Mouse (Mus musculus) left cerebral cortex, postnatal 36 days (tissue): ENCODE measurements around the gene Lypd5. TPM values are rescaled to one million over a fixed set of nuclear protein-coding genes. Genes with fewer than 3 reads are reported as not detected.
"Not testable (repeated sequence)": the region's sequence is repeated elsewhere in the genome, so short reads cannot be mapped to it uniquely, and the experiment has no call there.

ENCODE experiments used
- DNase-seq, 2 experiments: peaks; one replicate each; pipeline ENCODE4 v3.0.0; 2021 to 2022; ENCODE audit warnings: low spot score in 2 of 2, mixed read lengths in 1 of 2
- intact Hi-C: fragments of 180-260 bp; cut with DNase I; formaldehyde crosslinking; loops from one replicate; pipeline ENCODE4 v1.15.1; 2025
- total RNA-seq, 2 experiments: library from RNA; stranded (reverse); gene quantifications; 2 replicates each; pipeline ENCODE4 v1.2.3; 2021

The Lypd5 gene
- total RNA-seq, 2 experiments from 2014 or later = not detected

DNA sequence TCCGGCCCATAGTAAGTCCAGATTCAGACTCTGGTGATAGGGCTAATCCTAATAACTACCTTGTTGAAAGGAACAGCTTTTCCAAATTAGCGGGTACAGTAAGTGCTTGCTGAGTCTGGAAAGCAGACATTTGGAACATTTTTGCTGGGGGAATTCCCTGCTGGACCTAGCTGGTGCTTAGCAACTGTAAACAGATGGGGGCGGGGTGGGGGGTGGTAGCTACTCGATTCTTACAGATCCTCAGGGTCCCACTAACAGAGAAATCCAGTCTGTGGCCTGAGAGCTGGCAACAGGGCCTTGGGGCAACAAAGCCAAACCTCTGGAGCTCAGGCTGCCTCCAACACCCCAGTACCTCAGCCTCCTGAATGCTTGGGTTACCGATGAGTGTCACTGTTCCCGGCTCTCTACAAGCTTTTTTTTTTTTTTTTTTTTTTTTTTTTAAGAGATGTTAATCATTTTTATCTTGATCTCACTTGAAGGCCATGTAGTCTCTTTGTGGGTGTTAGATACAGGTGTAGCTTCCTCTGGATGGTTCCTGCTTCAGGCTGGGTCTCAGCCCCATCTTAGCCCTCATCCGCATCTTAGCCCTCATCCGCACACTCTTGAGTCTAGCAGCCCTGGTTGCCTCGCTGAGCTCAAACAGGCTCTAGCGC, 29.2 kb downstream of the Lypd5 start:
- no peak for DNase-seq
- intact Hi-C loops = no loop called here

DNA sequence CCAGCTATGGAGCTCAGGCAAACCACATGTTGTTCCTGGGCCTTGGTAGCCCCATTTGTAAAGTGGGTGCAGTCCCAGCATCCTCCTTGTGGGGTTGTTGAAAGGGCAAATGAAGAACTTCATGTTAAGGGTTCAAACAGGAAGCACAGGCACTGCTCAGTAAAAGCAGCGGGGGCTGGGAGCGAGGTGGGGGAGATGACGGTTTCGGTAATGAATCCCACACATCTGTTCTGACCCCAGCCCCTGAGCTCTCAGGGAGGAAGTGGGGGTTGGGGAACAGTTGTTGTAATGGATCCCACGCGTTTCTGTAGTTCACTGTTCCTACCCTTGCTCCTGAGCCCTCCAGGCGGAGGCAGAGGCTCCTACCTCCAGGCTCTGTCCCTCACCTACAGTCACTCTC, 30.9 kb downstream of the Lypd5 start:
- intact Hi-C loops = no loop called here
- no peak for DNase-seq

GRCm38 (mm10) chr7:24380370-24380769, 31.4 kb downstream of the Lypd5 start:
- intact Hi-C loops = no loop called here
- no peak for DNase-seq

- DNase-seq = no peak
- intact Hi-C loops = no loop called here
Observed at GRCm38 (mm10) chr7:24382730-24383372, 33.9 kb downstream of the Lypd5 start.

GRCm38 (mm10) chr7:24384070-24384469, 35.1 kb downstream of the Lypd5 start:
- intact Hi-C loops = loop anchor here (2.0 kb wide), 1 partner anchor 47 kb away; no protein-coding TSS in a partner anchor

DNA sequence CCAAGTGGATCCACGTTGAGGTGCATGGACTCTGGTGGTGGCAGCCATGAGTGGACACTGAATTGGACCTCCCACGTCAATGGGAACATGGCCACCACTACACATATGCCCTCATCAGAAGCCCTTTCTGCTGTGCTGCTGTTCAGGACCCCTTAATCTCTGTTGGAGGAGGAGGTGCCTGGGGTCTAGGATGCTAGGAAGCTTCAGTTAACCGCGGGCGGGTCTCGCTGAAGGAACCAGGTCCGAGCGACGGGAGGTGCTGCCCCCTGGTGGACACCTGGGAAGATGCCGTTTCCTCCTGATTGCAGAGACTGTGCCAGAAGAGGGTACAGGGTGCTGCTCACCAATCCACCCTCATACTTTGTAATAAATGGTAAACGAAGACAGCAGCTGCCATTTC, 35.8 kb downstream of the Lypd5 start:
- intact Hi-C loops = loop anchor here (1.0 to 2.0 kb wide), 2 partner anchors 21 to 48 kb away; no protein-coding TSS in a partner anchor
- DNase-seq = peak; percentile 53 to 59

More at GRCm38 (mm10) chr7:24384070-24384469, 35.1 kb downstream of the Lypd5 start:
- DNase-seq = no peak

DNA sequence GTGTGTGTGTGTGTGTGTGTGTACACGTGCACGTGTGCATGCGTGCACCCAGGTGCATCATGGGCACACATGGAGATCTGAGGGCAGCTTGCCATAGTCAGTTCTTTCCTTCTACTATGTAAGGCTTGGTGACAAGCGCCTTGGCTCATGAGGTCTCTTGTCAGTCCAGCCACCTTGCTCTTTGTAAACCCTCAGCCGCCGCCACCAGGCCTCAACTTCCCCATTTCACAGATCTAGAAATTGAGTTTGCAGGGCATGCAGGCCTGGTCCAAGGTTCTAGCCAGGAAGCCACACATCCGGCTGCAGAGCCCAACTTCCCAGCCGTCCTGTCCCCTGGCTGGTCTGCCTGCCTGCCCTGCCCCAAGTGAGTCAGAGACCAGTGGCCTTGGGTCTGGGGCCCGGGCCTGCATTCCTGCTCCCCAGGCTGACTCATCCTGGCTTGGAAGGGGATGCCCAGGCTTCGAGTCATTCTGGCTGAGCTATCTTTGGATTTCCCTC, 38.1 kb downstream of the Lypd5 start:
- DNase-seq = no peak
- intact Hi-C loops = no loop called here

DNA sequence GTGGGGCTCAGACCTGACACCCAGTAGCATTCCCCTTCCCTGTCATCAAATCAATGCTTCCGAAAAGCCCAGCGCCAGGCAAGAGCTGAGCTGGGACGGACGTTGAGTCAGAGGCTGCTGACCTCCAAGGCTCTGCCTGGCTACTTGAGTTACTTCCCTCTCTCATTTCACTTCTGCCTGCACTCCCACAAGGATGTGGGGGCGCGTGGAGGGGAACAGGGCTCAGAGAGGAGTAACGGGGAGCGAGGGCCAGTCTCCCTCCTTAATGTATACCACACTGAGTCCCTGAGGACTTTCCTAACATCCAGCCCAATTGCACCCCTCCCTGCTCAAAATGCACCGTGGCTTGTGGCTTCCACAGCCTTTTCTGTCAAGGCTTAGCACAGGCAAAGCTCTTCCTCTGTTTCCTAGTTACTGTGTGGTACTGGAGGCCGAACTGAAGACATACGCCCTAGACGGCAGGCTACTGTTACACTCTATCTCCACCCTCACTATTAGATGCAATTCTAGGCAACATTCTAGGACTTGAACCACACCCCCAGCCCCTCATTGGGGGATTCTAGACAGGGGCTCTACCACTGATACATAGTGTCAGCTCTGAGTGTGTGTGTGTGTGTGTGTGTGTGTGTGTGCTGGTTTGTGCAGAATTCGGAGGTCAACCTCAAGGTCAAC, 40.7 kb downstream of the Lypd5 start:
- no peak for DNase-seq
- intact Hi-C loops = no loop called here

DNA sequence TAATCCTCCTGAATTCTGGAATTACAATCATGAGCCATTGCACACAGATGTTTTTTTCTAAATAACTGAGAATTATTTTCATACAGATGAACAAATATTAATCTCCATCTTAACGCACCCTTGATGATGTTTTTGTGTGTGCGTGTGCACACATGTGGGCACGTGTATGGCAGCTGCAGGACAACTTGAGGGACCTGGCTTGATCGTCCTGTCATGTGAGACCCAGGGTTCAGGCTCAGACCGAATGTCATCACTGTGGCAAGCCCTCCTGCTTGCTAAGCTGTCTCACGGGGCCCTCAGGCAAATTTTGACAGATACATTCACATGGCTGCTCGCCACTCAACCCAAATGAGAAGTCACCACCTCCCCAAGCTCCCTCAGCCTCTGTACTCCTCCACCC, 41.5 kb downstream of the Lypd5 start:
- intact Hi-C loops = no loop called here
- DNase-seq = no peak

- intact Hi-C loops = no loop called here
- no peak for DNase-seq
Observed at GRCm38 (mm10) chr7:24391077-24391476, 42.1 kb downstream of the Lypd5 start.

DNA sequence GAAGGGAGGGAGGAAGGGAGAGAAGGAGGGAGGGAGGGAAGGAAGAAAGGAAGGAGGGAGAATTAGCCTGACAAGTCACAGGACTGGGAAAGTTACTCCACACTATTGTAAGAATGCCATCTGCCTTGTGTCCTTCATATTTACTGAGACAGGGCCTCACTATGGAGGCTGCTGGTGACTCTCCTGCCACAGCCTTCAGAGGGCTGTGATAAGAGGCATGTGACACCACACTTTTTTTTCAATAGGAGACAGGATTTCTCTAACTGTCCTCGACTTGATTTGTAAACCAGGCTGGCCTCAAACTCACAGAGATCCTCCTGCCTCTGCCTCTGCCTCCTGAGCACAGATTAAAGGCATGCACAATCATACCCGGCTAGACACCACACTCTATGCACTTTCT, 42.7 kb downstream of the Lypd5 start:
- no peak for DNase-seq
- intact Hi-C loops = no loop called here

DNA sequence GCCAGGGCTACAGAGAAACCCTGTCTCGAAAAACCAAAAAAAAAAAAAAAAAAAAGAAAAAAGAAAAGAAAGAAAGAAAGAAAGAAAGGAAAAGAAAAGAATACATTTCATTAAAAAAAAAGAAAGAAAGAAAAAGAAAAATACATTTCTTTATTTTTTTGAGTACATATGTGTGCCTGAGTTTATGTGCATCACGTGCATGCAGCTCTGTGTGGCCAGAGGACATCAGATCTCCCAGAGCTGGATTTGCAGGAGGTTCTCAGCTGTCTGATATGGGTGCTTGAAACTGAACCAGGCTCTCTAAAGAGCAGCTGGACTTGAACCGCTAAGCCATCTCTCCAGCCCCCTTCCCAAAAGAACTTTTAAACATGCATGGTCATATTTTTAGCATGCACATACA, 45.1 kb downstream of the Lypd5 start:
- intact Hi-C loops = no loop called here
- DNase-seq = no peak

GRCm38 (mm10) chr7:24394475-24395161, 45.6 kb downstream of the Lypd5 start:
- DNase-seq = no peak
- intact Hi-C loops = no loop called here

GRCm38 (mm10) chr7:24396832-24397231, 47.8 kb downstream of the Lypd5 start:
- intact Hi-C loops = no loop called here
- no peak for DNase-seq

DNA sequence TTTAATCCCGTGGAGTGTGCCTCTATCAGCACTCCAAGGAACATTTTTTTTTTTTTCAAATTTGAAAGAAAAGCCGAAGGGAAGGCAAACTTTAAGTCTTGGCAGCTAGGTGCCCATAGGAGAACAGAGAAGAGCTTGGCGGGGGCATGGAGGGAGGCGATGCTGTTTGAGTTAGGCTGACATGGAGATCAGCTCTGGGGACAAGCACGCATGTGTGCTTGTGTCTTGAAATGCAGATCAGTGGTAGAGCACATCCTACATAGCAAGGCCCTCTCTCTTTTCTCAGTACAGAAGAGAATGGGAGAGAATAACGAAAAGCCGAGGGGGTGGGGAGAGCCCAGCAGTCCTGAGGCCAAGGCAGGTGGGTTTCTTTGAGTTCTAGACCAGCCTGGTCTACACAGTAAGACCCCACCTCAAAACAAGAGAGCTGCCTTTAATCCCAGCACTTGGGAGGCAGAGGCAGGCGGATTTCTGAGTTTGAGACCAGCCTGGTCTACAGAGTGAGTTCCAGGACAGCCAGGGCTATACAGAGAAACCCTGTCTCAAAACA, 49.4 kb downstream of the Lypd5 start:
- intact Hi-C loops = no loop called here
- DNase-seq = no peak

DNA sequence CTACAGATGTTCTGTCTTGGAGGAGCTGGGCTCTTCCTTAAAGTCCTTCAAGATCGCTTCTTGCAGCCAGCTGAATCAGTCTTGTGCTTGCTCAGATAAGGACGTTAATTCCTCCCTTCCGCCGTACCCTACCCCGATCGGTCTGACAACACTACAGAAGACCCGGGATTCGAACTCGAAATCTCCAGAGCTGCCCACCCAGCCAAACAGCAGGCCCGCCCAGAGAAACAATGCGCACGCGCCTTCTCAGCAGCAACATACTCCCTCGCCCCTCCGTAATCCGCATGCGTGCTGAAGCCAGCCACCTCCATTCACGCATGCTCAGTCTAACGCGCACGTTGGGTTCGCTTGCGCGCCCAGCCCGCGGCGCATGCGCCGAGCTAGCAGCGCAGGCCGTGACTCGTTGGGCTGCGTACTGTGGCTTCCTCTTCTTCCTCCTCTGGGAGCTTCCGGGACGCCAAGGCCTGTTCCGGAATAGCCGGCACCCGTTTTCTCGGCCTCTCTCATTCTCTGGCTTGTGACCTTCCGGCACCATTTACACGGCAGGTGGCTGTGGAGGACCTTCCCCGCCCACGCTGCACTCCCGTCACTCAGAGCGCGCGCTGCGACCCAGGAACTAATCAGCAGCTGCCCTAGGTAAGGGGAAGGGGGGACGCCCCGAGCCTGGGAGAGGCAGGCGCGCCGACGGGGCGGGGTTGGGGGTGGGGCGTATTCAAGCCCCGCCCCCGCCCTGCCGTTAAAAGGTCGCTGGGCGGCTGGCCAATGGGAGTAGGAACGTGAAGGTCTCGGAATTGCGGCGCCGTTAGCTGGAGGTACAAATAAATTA, 50.5 kb downstream of the Lypd5 start, which contains the start of gene Smg9:
Gene Smg9 (plus strand): TSS at position 364 of the 826 bp plus-strand sequence.
- peak; percentile 96 to 97 for DNase-seq
- intact Hi-C loops = no loop called here

GRCm38 (mm10) chr7:24400082-24400452, 51.1 kb downstream of the Lypd5 start:
- intact Hi-C loops = no loop called here
- no peak for DNase-seq

DNA sequence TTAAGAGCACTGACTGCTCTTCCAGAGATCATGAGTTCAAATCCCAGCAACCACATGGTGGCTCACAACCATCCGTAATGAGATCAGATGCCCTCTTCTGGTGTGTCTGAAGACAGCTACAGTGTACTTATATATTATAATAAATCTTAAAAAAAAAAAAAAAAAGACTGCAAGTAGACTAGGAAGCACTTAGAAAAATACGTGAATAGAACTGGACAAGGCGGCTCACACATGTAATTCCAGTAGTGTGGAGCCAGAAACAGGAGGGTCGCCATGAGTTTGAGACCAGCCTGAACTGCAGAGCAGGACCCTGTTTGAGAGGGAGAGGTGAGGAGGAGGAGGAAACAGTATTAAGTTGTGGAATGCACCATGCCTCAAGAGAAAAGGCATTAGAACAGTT, 51.5 kb downstream of the Lypd5 start:
- DNase-seq, intact Hi-C loops: not testable (repeated sequence)

DNA sequence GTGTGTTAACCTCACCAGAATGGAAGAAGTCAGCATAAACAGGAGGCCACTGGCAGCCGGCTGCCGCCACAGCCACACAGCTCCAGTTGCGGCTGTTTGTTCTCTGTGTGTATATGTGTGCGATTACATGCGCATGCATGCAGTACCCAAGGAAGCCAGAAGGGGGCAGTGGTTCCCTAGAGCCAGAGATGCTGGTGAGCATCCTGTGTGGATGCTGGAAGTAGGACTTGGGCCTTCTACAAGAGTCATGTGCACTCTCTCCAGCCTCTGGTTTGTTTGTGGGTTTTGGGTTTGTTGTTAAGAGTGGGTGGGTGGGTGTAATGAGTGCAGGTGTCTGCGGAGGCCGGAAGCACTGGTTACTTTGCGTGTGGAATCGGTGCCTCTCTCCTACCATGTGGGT, 53.9 kb downstream of the Lypd5 start:
- intact Hi-C loops = no loop called here
- DNase-seq = no peak
